Mouse (Mus musculus): Measurements from ENCODE around the gene Ehd4. TPM values are rescaled to one million over a fixed set of nuclear protein-coding genes. Genes with fewer than 3 reads are reported as not detected.

Gene Ehd4
- polyA plus RNA-seq, 1 experiment, result 101 TPM

DNA sequence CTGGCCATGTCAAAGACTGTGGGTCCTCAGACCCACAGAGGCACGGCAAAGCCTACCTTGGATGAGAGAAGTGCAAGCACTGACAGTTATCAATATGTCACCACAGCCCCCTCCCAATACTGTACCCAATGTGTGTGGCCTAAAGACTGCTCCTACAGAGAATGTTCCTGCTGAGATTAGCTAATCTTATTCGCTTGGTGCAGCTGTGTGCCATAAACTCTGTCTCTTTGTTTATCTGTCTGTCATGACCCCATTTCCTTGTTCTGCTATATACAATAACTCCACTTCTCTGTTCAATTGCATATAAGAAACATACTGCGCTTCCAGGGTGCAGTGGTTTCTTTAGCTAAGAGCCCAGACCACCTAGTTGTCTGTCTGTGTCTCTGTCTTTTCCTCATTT lies 48.5 kb downstream of the Ehd4 start:
- no peak for TF ChIP-seq TCF3 (IDR thresholded peaks at IDR 0.05; ENCODE audit: insufficient read length, low read depth)
- TF ChIP-seq TCF12 (IDR thresholded peaks at IDR 0.05; ENCODE audit: insufficient read depth, poor library complexity, severe bottlenecking), result no peak
- no peak for TF ChIP-seq SRF (IDR thresholded peaks at IDR 0.05; ENCODE audit: control insufficient read depth, insufficient read length, low read depth)
- TF ChIP-seq MYOD1 (IDR thresholded peaks at IDR 0.05; ENCODE audit: control insufficient read depth in 1 of 3, insufficient read length in 2 of 3, low read depth in 2 of 3), result no peak
- no peak for TF ChIP-seq USF1 (IDR thresholded peaks at IDR 0.05; ENCODE audit: low read depth)
- no peak for TF ChIP-seq E2F4 (IDR thresholded peaks at IDR 0.05; ENCODE audit: insufficient read depth)
- no peak for TF ChIP-seq MYOG (IDR thresholded peaks at IDR 0.05; ENCODE audit: control insufficient read depth in 1 of 3, insufficient read depth in 1 of 3, insufficient read length in 2 of 3, low read depth in 2 of 3)
- TF ChIP-seq POLR2A (IDR thresholded peaks at IDR 0.05; ENCODE audit: insufficient read length, low read depth), result no peak
- no peak for TF ChIP-seq MAX (IDR thresholded peaks at IDR 0.05; ENCODE audit: low read depth)
- no peak for TF ChIP-seq REST (IDR thresholded peaks at IDR 0.05; ENCODE audit: insufficient read depth, insufficient read length)
- TF ChIP-seq POLR2AphosphoS2 (IDR thresholded peaks at IDR 0.05; ENCODE audit: insufficient read length, low read depth), result no peak
- TF ChIP-seq CEBPB (IDR thresholded peaks at IDR 0.05; ENCODE audit: insufficient read depth, poor library complexity, severe bottlenecking), result no peak
- H3ac ChIP-seq (ENCODE audit: control insufficient read depth, insufficient read length), result no peak overlapping the region
- H3K79me2 ChIP-seq (ENCODE audit: control insufficient read depth, insufficient read depth), result no peaks in the 10 kb centered on the region
- H3K4me3 ChIP-seq, result no peak overlapping the region
- H3K4me2 ChIP-seq (ENCODE audit: low read depth), result no peak overlapping the region
- no peaks in the 10 kb centered on the region for H3K27me3 ChIP-seq (ENCODE audit: control insufficient read depth, insufficient read depth, insufficient read length)
- peaks cover 13% of the 10 kb centered on the region for H3K36me3 ChIP-seq (ENCODE audit: control insufficient read depth, insufficient read depth)

DNA sequence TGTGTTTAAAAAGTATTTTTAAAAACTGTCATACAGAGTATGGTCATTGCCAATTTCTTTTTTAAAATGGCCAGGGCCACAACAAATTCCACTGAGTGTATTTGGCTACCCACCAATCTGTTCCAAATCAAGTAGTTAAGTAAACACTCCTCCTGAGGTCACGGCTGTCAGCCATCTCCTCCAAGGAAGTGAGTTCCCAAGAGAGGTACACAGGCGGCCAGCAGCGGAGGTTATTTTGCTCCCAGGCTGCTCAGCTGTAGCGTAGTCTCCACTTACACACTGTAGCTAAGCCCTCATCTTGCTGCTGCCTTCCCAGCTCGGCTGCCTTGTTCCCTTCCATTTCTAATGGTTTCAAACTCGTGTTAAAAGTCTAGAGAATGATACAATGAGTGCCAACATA lies 51.5 kb downstream of the Ehd4 start:
- no peaks in the 10 kb centered on the region for H3K27me3 ChIP-seq (ENCODE audit: control insufficient read depth, insufficient read depth, insufficient read length)
- H3K79me2 ChIP-seq (ENCODE audit: control insufficient read depth, insufficient read depth), result no peaks in the 10 kb centered on the region
- no peak overlapping the region for H3K4me3 ChIP-seq
- peaks cover 14% of the 10 kb centered on the region for H3K36me3 ChIP-seq (ENCODE audit: control insufficient read depth, insufficient read depth)
- H3K4me2 ChIP-seq (ENCODE audit: low read depth), result no peak overlapping the region
- no peak overlapping the region for H3ac ChIP-seq (ENCODE audit: control insufficient read depth, insufficient read length)
- TF ChIP-seq POLR2A (IDR thresholded peaks at IDR 0.05; ENCODE audit: insufficient read length, low read depth) (no peak), REST (IDR thresholded peaks at IDR 0.05; ENCODE audit: insufficient read depth, insufficient read length) (no peak), E2F4 (IDR thresholded peaks at IDR 0.05; ENCODE audit: insufficient read depth) (no peak), MYOG (IDR thresholded peaks at IDR 0.05; ENCODE audit: control insufficient read depth in 1 of 3, insufficient read depth in 1 of 3, insufficient read length in 2 of 3, low read depth in 2 of 3) (no peak)

DNA sequence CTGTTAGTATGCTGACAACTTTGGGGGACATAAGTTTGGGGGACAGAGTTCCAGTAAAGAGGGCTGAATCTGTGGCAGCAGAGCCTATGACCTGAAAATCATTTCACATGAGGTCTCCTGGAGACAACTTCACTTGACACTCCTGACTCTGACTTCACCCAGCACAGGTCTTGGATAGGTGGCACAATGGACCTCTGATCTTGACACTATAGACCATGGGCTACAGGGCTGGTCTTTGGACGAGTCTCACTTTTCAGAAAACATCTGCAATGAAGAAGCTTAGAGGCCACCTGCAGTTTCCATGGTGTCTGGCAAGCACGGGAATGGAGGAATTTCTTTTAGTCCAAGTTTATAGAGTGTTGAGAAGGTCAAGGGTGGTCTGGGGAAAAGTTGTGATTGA lies 52.0 kb downstream of the Ehd4 start:
- Histone ChIP-seq H3ac (ENCODE audit: control insufficient read depth, insufficient read length) (no peak overlapping the region), H3K4me2 (ENCODE audit: low read depth) (no peak overlapping the region), H3K4me3 (no peak overlapping the region), H3K36me3 (ENCODE audit: control insufficient read depth, insufficient read depth) (peaks cover 14% of the 10 kb centered on the region), H3K27me3 (ENCODE audit: control insufficient read depth, insufficient read depth, insufficient read length) (no peaks in the 10 kb centered on the region), H3K79me2 (ENCODE audit: control insufficient read depth, insufficient read depth) (no peaks in the 10 kb centered on the region)
- no peak for TF ChIP-seq MYOG (IDR thresholded peaks at IDR 0.05; ENCODE audit: control insufficient read depth in 1 of 3, insufficient read depth in 1 of 3, insufficient read length in 2 of 3, low read depth in 2 of 3)
- TF ChIP-seq POLR2A (IDR thresholded peaks at IDR 0.05; ENCODE audit: insufficient read length, low read depth), result no peak
- no peak for TF ChIP-seq SRF (IDR thresholded peaks at IDR 0.05; ENCODE audit: control insufficient read depth, insufficient read length, low read depth)
- TF ChIP-seq POLR2AphosphoS2 (IDR thresholded peaks at IDR 0.05; ENCODE audit: insufficient read length, low read depth), result no peak
- no peak for TF ChIP-seq REST (IDR thresholded peaks at IDR 0.05; ENCODE audit: insufficient read depth, insufficient read length)
- TF ChIP-seq TCF12 (IDR thresholded peaks at IDR 0.05; ENCODE audit: insufficient read depth, poor library complexity, severe bottlenecking), result no peak
- no peak for TF ChIP-seq USF1 (IDR thresholded peaks at IDR 0.05; ENCODE audit: low read depth)
- TF ChIP-seq MYOD1 (IDR thresholded peaks at IDR 0.05; ENCODE audit: control insufficient read depth in 1 of 3, insufficient read length in 2 of 3, low read depth in 2 of 3), result no peak
- no peak for TF ChIP-seq TCF3 (IDR thresholded peaks at IDR 0.05; ENCODE audit: insufficient read length, low read depth)
- no peak for TF ChIP-seq MAX (IDR thresholded peaks at IDR 0.05; ENCODE audit: low read depth)
- no peak for TF ChIP-seq E2F4 (IDR thresholded peaks at IDR 0.05; ENCODE audit: insufficient read depth)
- no peak for TF ChIP-seq CEBPB (IDR thresholded peaks at IDR 0.05; ENCODE audit: insufficient read depth, poor library complexity, severe bottlenecking)

DNA sequence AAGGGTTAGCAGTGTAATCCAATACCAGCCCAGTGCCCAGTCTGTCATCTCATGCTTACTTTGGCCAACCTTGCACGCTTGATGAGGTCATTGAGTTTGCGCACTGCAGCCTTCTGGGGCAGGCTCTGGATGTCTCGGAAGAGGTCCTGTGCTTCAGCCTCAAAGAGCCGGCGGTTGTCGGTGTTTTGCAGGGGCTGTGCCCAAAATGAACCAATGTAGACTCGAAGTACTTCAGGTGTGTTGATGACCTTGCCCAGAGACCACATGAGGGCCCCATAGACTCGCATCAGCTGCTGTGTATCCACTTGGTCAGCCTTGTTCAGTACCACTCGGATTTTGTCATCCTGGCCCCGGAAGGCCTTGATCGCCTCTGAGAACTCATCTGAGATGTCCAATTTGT lies 52.4 kb downstream of the Ehd4 start:
- H3K4me3 ChIP-seq, result no peak overlapping the region
- no peaks in the 10 kb centered on the region for H3K79me2 ChIP-seq (ENCODE audit: control insufficient read depth, insufficient read depth)
- no peaks in the 10 kb centered on the region for H3K27me3 ChIP-seq (ENCODE audit: control insufficient read depth, insufficient read depth, insufficient read length)
- H3K4me2 ChIP-seq (ENCODE audit: low read depth), result no peak overlapping the region
- no peak overlapping the region for H3ac ChIP-seq (ENCODE audit: control insufficient read depth, insufficient read length)
- no peak for TF ChIP-seq TCF3 (IDR thresholded peaks at IDR 0.05; ENCODE audit: insufficient read length, low read depth)
- TF ChIP-seq USF1 (IDR thresholded peaks at IDR 0.05; ENCODE audit: low read depth), result no peak
- no peak for TF ChIP-seq POLR2AphosphoS2 (IDR thresholded peaks at IDR 0.05; ENCODE audit: insufficient read length, low read depth)
- TF ChIP-seq REST (IDR thresholded peaks at IDR 0.05; ENCODE audit: insufficient read depth, insufficient read length), result no peak
- TF ChIP-seq POLR2A (IDR thresholded peaks at IDR 0.05; ENCODE audit: insufficient read length, low read depth), result no peak
- no peak for TF ChIP-seq MYOD1 (IDR thresholded peaks at IDR 0.05; ENCODE audit: control insufficient read depth in 1 of 3, insufficient read length in 2 of 3, low read depth in 2 of 3)
- TF ChIP-seq SRF (IDR thresholded peaks at IDR 0.05; ENCODE audit: control insufficient read depth, insufficient read length, low read depth), result no peak
- no peak for TF ChIP-seq MAX (IDR thresholded peaks at IDR 0.05; ENCODE audit: low read depth)
- no peak for TF ChIP-seq E2F4 (IDR thresholded peaks at IDR 0.05; ENCODE audit: insufficient read depth)
- TF ChIP-seq MYOG (IDR thresholded peaks at IDR 0.05; ENCODE audit: control insufficient read depth in 1 of 3, insufficient read depth in 1 of 3, insufficient read length in 2 of 3, low read depth in 2 of 3), result no peak
- peaks cover 16% of the 10 kb centered on the region for H3K36me3 ChIP-seq (ENCODE audit: control insufficient read depth, insufficient read depth)

DNA sequence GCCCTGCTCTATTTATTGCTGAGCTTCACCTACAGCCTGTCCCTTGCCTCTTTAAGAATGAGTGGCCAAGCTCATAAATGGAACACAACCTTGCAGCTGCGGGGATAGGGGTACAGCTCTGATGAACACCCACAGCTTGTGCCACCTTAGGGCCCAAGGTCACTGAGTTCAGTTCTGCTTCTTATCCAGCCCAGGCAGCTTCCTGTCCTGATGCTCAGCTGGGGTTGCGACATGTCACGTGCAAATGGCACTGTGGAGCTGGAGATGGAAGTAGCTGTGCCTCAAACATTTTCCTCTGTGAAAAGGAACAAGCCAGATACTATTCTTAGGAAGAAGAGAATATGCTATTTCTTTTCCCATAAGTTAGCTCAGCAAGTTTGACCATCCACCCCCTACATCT lies 54.5 kb downstream of the Ehd4 start:
- Histone ChIP-seq H3ac (ENCODE audit: control insufficient read depth, insufficient read length) (no peak overlapping the region), H3K4me2 (ENCODE audit: low read depth) (no peak overlapping the region), H3K36me3 (ENCODE audit: control insufficient read depth, insufficient read depth) (peaks cover 24% of the 10 kb centered on the region), H3K4me3 (no peak overlapping the region), H3K79me2 (ENCODE audit: control insufficient read depth, insufficient read depth) (no peaks in the 10 kb centered on the region), H3K27me3 (ENCODE audit: control insufficient read depth, insufficient read depth, insufficient read length) (no peaks in the 10 kb centered on the region)
- no peak for TF ChIP-seq TCF12 (IDR thresholded peaks at IDR 0.05; ENCODE audit: insufficient read depth, poor library complexity, severe bottlenecking)
- no peak for TF ChIP-seq MAX (IDR thresholded peaks at IDR 0.05; ENCODE audit: low read depth)
- TF ChIP-seq CEBPB (IDR thresholded peaks at IDR 0.05; ENCODE audit: insufficient read depth, poor library complexity, severe bottlenecking), result no peak
- TF ChIP-seq REST (IDR thresholded peaks at IDR 0.05; ENCODE audit: insufficient read depth, insufficient read length), result no peak
- TF ChIP-seq POLR2AphosphoS2 (IDR thresholded peaks at IDR 0.05; ENCODE audit: insufficient read length, low read depth), result no peak
- TF ChIP-seq POLR2A (IDR thresholded peaks at IDR 0.05; ENCODE audit: insufficient read length, low read depth), result no peak
- TF ChIP-seq MYOG (IDR thresholded peaks at IDR 0.05; ENCODE audit: control insufficient read depth in 1 of 3, insufficient read depth in 1 of 3, insufficient read length in 2 of 3, low read depth in 2 of 3), result no peak
- no peak for TF ChIP-seq SRF (IDR thresholded peaks at IDR 0.05; ENCODE audit: control insufficient read depth, insufficient read length, low read depth)
- no peak for TF ChIP-seq E2F4 (IDR thresholded peaks at IDR 0.05; ENCODE audit: insufficient read depth)
- TF ChIP-seq TCF3 (IDR thresholded peaks at IDR 0.05; ENCODE audit: insufficient read length, low read depth), result no peak
- no peak for TF ChIP-seq MYOD1 (IDR thresholded peaks at IDR 0.05; ENCODE audit: control insufficient read depth in 1 of 3, insufficient read length in 2 of 3, low read depth in 2 of 3)
- TF ChIP-seq USF1 (IDR thresholded peaks at IDR 0.05; ENCODE audit: low read depth), result no peak

Measured in myocyte (in vitro differentiated cells).